Mouse (Mus musculus): Measurements from ENCODE around the gene Mlip. TPM values are rescaled to one million over a fixed set of nuclear protein-coding genes. Genes with fewer than 3 reads are reported as not detected.
"Not testable (repeated sequence)": the region's sequence is repeated elsewhere in the genome, so short reads cannot be mapped to it uniquely, and the experiment has no call there.

The Mlip gene
- polyA plus RNA-seq, 1 experiment, result 0.01 TPM

GRCm38 (mm10) chr9:77175870-77176269 lies 176.9 kb downstream of the Mlip start:
- Histone ChIP-seq H3K9me3 (ENCODE audit: control insufficient read depth, low read length) (no peaks in the 10 kb centered on the region), H3K27me3 (ENCODE audit: control insufficient read depth) (no peaks in the 10 kb centered on the region), H3K36me3 (ENCODE audit: control insufficient read depth) (no peaks in the 10 kb centered on the region), H3K4me1 (ENCODE audit: control insufficient read depth) (no peaks in the 10 kb centered on the region), H3K4me3 (replicated peaks) (no peak overlapping the region)
- no peak for TF ChIP-seq TAL1 (IDR thresholded peaks at IDR 0.05; ENCODE audit: low read length)
- no peak for TF ChIP-seq GATA1 (IDR thresholded peaks at IDR 0.05; ENCODE audit: low read length)

- Histone ChIP-seq H3K36me3 (ENCODE audit: control insufficient read depth) (no peaks in the 10 kb centered on the region), H3K27me3 (ENCODE audit: control insufficient read depth) (no peaks in the 10 kb centered on the region), H3K9me3 (ENCODE audit: control insufficient read depth, low read length) (no peaks in the 10 kb centered on the region), H3K4me3 (replicated peaks) (no peak overlapping the region), H3K4me1 (ENCODE audit: control insufficient read depth) (no peaks in the 10 kb centered on the region)
- no peak for TF ChIP-seq GATA1 (IDR thresholded peaks at IDR 0.05; ENCODE audit: low read length)
- TF ChIP-seq TAL1 (IDR thresholded peaks at IDR 0.05; ENCODE audit: low read length), result no peak
These were observed 180.7 kb downstream of the Mlip start for GRCm38 (mm10) chr9:77172044-77172443.

- H3K27me3 ChIP-seq (ENCODE audit: control insufficient read depth), result no peaks in the 10 kb centered on the region
- H3K4me1 ChIP-seq (ENCODE audit: control insufficient read depth), result no peaks in the 10 kb centered on the region
- no peaks in the 10 kb centered on the region for H3K36me3 ChIP-seq (ENCODE audit: control insufficient read depth)
- no peaks in the 10 kb centered on the region for H3K9me3 ChIP-seq (ENCODE audit: control insufficient read depth, low read length)
- H3K4me3 ChIP-seq (replicated peaks), result no peak overlapping the region
- TF ChIP-seq GATA1 (IDR thresholded peaks at IDR 0.05; ENCODE audit: low read length) (no peak), TAL1 (IDR thresholded peaks at IDR 0.05; ENCODE audit: low read length) (no peak)
These were observed 186.9 kb downstream of the Mlip start for GRCm38 (mm10) chr9:77165877-77166276.

- Histone ChIP-seq H3K27me3 (ENCODE audit: control insufficient read depth) (no peaks in the 10 kb centered on the region), H3K9me3 (ENCODE audit: control insufficient read depth, low read length) (no peaks in the 10 kb centered on the region), H3K4me3 (replicated peaks) (no peak overlapping the region), H3K4me1 (ENCODE audit: control insufficient read depth) (no peaks in the 10 kb centered on the region), H3K36me3 (ENCODE audit: control insufficient read depth) (no peaks in the 10 kb centered on the region)
- TF ChIP-seq TAL1 (IDR thresholded peaks at IDR 0.05; ENCODE audit: low read length) (no peak), GATA1 (IDR thresholded peaks at IDR 0.05; ENCODE audit: low read length) (no peak)
These were observed 191.0 kb downstream of the Mlip start for GRCm38 (mm10) chr9:77161764-77162163.

- H3K4me3 ChIP-seq (replicated peaks), result no peak overlapping the region
- H3K36me3 ChIP-seq (ENCODE audit: control insufficient read depth), result no peaks in the 10 kb centered on the region
- H3K4me1 ChIP-seq (ENCODE audit: control insufficient read depth), result no peaks in the 10 kb centered on the region
- H3K9me3 ChIP-seq (ENCODE audit: control insufficient read depth, low read length), result no peaks in the 10 kb centered on the region
- TF ChIP-seq GATA1 (IDR thresholded peaks at IDR 0.05; ENCODE audit: low read length) (no peak), TAL1 (IDR thresholded peaks at IDR 0.05; ENCODE audit: low read length) (no peak)
- H3K27me3 ChIP-seq (ENCODE audit: control insufficient read depth), result no peaks in the 10 kb centered on the region
These were observed 192.4 kb downstream of the Mlip start for GRCm38 (mm10) chr9:77160277-77160926.

- TF ChIP-seq GATA1 (IDR thresholded peaks at IDR 0.05; ENCODE audit: low read length), result no peak
- TF ChIP-seq TAL1 (IDR thresholded peaks at IDR 0.05; ENCODE audit: low read length), result no peak
- no peaks in the 10 kb centered on the region for H3K9me3 ChIP-seq (ENCODE audit: control insufficient read depth, low read length)
- H3K36me3 ChIP-seq (ENCODE audit: control insufficient read depth), result no peaks in the 10 kb centered on the region
- H3K4me3 ChIP-seq (replicated peaks), result no peak overlapping the region
- H3K27me3 ChIP-seq (ENCODE audit: control insufficient read depth), result no peaks in the 10 kb centered on the region
- no peaks in the 10 kb centered on the region for H3K4me1 ChIP-seq (ENCODE audit: control insufficient read depth)
These were observed 204.1 kb downstream of the Mlip start for GRCm38 (mm10) chr9:77148518-77149257.

- no peaks in the 10 kb centered on the region for H3K4me1 ChIP-seq (ENCODE audit: control insufficient read depth)
- no peaks in the 10 kb centered on the region for H3K36me3 ChIP-seq (ENCODE audit: control insufficient read depth)
- no peak for TF ChIP-seq TAL1 (IDR thresholded peaks at IDR 0.05; ENCODE audit: low read length)
- no peak for TF ChIP-seq GATA1 (IDR thresholded peaks at IDR 0.05; ENCODE audit: low read length)
- H3K9me3 ChIP-seq (ENCODE audit: control insufficient read depth, low read length), result no peaks in the 10 kb centered on the region
- no peaks in the 10 kb centered on the region for H3K27me3 ChIP-seq (ENCODE audit: control insufficient read depth)
- no peak overlapping the region for H3K4me3 ChIP-seq (replicated peaks)
These were observed 233.0 kb downstream of the Mlip start for GRCm38 (mm10) chr9:77119735-77120134.

GRCm38 (mm10) chr9:77096886-77097285 lies 255.9 kb downstream of the Mlip start:
- no peak overlapping the region for H3K4me3 ChIP-seq (replicated peaks)
- no peaks in the 10 kb centered on the region for H3K27me3 ChIP-seq (ENCODE audit: control insufficient read depth)
- TF ChIP-seq TAL1 (IDR thresholded peaks at IDR 0.05; ENCODE audit: low read length) (no peak), GATA1 (IDR thresholded peaks at IDR 0.05; ENCODE audit: low read length) (no peak)
- H3K36me3 ChIP-seq (ENCODE audit: control insufficient read depth), result no peaks in the 10 kb centered on the region
- H3K9me3 ChIP-seq (ENCODE audit: control insufficient read depth, low read length), result no peaks in the 10 kb centered on the region
- no peaks in the 10 kb centered on the region for H3K4me1 ChIP-seq (ENCODE audit: control insufficient read depth)

GRCm38 (mm10) chr9:77083221-77083620 lies 269.5 kb downstream of the Mlip start:
- H3K9me3 ChIP-seq (ENCODE audit: control insufficient read depth, low read length); H3K36me3 ChIP-seq (ENCODE audit: control insufficient read depth); H3K4me3 ChIP-seq (replicated peaks); H3K27me3 ChIP-seq (ENCODE audit: control insufficient read depth); H3K4me1 ChIP-seq (ENCODE audit: control insufficient read depth): not testable (repeated sequence)

Measured in erythroblast, embryonic 14.5 days (primary cell).